Mouse (Mus musculus) G1E (cell line): Measurements from ENCODE around the gene Ssr4.

Experiments used
- CTCF ChIP-seq: IDR thresholded peaks from 2 replicates; pipeline ENCODE4 v1.5.1; 2012; ENCODE audit warnings: low read depth, low read length, inconsistent platforms, mixed read lengths
- GATA1 ChIP-seq: IDR thresholded peaks from 2 replicates; pipeline ENCODE4 v1.6.1; 2012; ENCODE audit warnings: borderline replicate concordance, low read length, inconsistent platforms, mixed read lengths

GRCm38 (mm10) chrX:73798502-73798901 lies 11.7 kb downstream of the Ssr4 start:
- peak; percentile 49 for TF ChIP-seq CTCF
- no peak for TF ChIP-seq GATA1
